Mouse (Mus musculus): ENCODE measurements at regions not wholly inside any gene's neighbourhood (a gene's known extent, or its start where the extent isn't known, plus 50 kb on each side); places are given as distances from the start of the nearest gene placed in this dataset.

DNA sequence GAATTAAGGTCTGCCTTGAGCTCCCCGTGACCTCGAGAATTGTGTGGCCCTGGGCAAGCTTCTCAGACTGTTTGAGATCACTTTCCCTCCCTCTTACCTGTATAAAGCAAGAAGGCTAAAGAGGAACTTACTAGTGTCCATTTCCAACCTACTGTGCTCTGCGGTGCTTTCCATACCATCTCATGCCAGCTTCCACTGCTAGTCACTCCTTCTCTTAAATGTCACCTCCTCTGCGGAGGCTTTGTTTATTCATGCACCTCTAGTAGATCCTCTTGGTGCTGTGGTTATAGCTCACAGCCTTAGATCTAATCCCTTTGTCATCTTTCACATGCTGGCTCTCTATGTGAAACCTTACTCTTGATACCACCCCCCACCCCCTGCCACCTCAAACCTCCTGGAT, 2310.3 kb upstream of the Lrrc6 start:
- DNase-seq = no peak

DNA sequence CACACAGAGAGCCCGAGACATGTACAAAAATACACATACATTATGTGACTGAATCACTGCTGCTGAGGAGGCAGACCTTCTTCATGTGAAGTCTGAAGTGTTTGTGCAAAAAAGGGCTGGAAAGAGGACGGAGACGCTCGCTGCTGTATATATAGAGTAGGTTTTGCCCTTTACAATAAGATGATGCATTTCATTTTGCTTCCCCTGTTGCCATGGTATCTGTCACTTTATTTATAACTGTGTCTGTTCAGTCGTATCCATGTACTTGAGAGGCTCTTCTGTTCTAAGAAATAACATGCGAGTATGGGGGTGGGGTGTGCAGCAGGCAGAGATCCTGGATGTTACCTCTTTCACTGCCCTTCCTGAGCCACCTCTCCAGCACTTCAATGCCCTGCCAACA, 2309.9 kb upstream of the Lrrc6 start:
- DNase-seq = no peak

DNA sequence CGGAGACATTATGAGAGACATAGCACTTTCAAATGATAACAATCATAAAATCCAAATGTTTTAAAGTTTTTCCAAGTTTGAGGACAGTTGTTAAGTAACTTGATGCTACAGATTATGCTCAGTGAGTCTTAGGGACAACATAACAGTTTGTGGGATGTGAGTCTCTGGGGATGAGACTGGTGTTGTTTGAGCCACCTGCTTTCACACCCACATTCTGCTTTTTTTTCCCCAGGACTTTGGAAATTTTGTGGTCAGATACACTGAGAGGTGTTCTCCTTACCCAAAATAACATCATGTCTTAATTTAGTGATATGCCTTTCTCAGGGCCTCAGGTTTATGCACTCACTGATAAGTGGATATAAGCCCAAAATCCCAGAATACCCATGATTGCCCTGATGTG, 2307.5 kb upstream of the Lrrc6 start:
- no peak for DNase-seq

DNA sequence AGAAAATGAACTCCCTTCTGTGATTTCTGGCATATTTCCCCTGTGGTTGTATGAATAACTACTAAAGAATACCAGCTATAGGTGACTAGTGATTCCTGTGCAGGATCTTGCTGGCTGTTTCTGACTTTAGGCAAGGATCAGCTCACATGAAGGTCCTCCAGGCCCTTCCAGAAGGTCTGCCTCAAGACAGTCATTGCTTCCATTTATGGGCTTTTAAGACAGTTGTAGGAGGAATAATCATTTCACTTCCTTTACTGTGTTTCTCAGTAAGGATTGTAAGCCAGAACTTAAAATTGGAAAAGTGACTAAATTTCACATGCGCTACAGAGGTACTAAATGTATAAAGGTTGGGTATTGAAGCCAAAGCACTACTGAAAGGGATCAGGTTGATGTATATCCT, 2303.5 kb upstream of the Lrrc6 start:
- DNase-seq = no peak

DNA sequence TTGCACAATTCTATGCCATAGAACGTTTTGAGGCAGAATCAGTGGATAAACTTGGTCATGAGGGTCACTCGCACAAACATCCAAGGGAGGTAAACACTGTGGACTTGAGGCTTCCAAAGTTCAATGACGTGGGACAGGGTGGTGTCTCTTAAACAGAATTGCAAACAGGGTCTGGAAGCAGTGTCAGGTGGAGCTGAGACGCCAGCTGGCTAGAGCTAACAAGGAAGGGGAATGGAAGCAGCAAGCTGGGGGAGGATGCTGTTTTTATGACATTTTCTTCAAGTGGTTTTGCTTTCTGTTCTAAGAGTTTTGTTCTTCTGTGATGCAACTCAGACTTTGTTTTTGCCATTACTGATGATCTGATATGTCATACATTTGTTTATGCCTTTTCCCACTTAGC, 2301.1 kb upstream of the Lrrc6 start:
- DNase-seq = no peak

DNA sequence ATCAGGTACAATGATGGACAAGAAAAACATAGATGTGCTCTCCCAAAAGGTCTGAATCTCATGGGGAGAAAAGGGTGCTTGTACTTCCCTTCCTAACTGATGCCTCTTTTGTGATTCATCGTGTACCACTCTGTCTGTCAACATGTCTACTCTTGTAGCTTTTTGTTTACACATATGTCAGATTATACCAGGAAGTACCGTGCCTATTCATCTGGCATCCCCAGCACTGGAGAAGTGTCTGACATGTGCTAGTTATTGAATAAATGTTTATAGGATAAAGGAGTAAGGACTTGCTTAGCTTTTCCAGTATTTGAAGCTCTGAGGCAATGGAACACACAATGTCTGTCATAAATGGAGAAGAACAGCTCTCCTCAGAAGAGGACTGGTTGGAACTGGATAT, 2296.7 kb upstream of the Lrrc6 start:
- DNase-seq = no peak

DNA sequence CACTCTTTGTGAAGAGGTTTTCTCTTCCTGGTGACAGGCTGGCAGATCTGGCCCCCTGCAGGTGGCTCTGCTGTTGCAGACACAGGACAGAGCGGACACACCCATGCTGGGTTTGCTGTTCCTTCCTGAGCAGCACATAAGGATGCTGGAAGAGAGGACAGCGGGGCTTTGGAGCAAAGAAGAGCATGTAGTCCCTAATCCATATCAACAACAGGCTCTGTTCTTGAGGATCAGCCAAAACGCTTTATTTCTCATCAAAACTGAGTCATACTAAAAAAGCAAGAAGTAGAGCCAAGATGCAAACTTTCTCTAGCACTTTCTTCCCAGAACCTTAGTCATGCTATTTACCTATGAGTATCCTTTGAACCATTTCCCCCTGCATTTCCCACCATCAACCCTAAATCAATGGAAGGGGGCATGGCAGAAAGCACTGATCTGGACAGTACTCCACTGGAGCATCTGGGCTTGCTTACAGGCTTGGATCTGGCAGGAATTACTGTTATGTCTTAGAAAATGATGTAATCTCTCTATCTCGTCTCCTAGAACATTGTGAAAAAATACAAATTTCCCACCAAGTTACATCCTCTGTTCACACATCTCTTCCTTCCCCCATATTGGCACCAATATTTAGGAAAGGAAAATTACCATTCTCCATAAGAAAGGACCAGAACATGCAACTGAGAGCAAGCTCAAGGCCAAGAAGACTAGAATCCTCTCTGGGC, 2294.7 kb upstream of the Lrrc6 start:
- no peak for DNase-seq

DNA sequence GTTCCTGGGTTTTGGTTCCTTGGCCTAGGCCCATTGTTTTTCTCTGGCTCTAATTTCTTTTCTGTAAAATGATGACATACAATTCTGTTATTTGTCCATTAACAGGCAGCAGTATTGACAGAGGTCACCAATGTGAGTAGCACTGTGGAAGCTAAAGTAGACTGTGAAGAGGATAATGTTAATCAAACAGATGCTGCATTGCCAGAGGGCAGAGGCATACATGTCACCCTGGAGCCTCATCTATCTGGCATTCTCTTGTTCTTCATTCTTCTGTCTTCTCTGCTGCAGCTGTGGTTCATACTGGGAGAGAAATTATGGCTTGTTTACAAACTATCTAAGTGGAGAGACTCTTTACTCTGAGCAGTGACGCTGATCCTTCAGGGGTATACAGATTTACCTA, 2259.2 kb upstream of the Lrrc6 start:
- no peak for DNase-seq

DNA sequence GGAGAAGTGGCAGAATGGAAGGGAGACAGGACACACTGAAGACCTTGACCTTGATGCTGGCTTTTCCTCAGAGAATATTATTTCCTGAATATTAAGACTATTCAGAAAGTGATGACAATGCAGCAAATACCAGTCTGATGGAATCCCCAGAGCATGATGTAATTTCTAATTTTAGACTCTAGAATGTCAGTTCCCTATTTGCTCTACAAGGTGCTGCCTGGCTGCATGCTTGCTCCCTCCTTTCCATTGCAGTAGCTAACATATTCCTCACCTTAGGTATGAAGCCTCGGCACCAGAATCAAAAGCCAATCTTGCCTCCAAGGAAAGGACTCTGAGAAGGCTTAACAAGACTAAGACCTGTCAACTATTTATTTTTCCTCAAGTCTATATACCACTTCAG, 2254.5 kb upstream of the Lrrc6 start:
- DNase-seq = no peak

DNA sequence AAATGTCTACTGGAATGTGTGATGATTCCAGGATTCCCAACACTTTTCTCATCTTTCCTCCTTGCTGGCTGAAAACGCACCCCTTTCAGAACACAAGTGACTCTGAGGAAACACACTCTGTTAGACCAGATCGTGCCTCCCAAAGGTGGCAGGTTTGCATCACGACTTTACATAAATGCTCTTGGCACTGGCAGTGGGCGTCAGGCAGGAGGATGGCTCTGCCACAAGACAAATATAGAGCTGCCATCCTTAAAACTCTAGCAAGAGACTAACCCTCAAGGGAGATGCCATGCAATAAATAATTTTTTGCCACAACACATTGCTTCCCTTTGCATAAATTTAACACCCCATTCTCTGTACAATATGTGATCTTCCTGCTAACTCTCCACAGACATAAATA, 2254.1 kb upstream of the Lrrc6 start:
- DNase-seq = no peak

DNA sequence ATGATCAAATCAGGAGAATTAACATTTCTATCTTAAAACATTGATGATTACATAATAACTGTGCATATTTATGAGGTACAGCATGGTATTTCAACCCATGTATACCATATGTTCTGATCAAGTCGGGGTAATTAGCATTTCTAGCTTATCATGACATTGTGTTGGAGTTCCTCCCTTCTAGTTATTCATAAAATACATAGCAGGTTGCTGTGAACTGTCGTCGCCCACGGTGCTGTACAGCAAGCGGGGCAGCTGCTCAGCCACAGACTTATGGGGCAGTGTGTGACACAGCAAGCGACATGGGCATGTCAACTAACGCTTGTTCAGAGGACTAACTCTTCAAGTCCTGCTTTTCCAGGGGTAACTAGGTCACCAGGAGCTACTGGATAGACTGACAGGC, 2238.6 kb upstream of the Lrrc6 start:
- no peak for DNase-seq

DNA sequence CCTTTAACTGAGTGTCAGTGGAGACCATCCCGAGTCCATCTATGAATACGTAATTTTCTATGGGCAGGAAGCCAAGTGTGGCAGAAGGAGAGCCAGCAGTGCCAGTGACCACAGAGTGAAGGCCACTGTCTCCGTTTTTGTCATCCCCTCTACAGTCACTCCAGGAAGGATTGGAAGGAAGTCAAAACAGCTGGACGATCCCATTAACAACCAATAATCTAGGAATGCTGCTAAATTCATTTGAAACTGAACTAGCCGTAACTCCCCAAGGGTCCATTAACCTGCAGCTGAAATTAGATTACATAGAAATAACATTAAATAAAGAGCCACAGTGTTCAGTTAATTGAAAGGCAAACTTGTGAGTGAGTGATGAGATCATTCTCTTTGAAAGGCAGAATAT, 2220.5 kb upstream of the Lrrc6 start:
- DNase-seq = no peak

DNA sequence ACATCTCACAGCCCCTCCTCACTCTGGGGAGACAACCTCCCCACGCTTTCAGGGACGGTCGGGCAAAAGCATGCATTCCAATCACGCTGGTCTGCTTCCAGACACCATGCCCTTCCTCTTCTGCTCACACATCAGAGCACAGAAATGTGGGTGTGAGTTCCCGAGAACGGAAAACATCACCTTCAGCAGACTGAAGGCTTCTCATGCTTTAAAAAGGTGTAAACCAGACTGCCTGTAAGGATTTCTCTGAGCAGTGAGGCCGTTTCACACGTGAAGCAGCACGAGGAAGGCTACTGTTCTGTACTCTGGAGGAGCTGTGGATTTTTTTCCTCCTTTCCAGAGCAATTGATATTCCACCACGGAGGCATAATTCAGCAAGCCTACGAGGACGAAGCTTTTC, 2218.8 kb upstream of the Lrrc6 start:
- no peak for DNase-seq

DNA sequence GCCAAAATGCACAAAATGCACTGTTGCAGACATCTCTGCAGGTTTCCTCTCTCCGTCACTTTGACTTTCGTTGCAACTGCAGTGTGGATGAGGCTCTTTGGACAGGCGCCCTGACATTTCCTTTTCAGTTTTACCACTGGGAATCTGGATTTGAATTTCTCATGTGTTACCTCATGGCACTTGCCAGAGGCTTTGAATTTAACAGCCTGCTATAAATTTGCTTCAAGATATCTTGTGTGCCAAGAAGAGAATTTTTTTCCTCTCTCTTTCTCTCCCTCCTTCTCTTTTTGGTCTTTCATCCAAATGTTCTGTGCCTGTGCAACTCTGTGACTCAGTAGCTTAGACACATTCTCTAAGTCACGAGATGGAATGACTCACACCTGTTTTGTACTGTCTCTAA, 2213.6 kb upstream of the Lrrc6 start:
- no peak for DNase-seq

DNA sequence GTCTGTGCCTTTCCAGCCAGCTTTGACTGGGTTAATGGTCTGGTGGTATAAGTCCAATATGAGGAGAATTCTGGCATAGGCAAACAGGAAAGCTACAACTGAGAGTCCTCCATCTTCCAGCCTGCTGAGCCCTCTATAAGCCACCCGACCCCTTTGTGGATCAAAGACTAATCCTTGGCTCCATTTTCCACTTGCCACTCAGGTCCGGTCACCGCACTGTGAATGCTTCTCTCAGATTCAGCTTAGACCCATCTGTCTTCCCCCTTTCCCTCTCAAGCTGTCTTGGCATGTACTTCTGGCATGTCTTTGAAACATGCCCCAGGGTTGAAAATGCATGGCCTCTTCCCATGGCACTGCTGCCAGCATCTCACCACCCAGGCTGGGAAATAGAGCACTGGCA, 2206.6 kb upstream of the Lrrc6 start:
- no peak for DNase-seq

DNA sequence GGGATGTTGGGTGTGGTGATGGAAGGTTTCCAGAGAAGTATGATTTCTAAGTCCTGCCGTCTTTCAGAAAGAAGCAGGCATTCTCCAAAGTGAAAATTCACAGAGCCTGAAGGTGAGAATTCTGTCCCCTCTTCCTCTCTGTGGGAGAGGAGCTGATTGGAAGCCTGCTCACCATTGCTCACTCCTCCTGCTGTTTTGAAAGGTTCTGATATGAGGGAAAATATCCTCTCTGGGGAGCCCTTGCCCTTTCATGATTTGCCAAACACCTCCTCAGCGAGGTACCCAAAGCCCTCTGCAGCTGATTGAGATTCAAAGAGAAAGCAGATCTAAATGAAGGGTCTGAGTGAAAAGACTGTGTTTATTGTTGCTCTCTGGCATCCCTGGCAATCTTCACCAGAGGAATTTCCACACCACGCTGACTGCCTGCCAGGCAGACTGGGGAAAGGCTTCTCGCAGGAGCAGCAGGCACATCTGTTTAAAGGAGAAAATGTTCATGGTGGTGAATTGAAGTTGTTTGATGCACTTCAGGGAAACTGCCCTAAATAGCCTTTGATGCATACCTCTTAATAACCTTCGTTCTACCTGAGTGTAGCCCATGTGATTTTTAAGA, 2194.4 kb upstream of the Lrrc6 start:
- no peak for DNase-seq

DNA sequence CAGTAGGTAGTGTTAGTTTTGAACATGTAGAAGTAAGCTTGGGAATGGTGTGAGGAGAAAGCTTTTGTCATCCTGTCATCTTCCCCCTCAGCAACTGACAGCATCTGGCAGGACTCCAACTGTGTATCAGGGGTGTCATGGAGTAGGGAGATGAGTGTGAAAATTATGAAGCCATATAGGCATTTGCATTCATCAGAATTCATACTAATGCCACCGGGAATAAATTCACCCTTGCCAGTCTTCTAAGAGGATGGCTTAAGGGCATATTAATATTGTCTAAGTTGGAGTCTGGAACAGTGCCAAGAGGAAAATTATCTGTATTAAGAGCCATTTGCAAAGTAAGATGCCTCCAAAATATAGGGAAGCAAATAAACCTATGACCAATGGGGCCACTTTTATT, 2166.8 kb upstream of the Lrrc6 start:
- no peak for DNase-seq

DNA sequence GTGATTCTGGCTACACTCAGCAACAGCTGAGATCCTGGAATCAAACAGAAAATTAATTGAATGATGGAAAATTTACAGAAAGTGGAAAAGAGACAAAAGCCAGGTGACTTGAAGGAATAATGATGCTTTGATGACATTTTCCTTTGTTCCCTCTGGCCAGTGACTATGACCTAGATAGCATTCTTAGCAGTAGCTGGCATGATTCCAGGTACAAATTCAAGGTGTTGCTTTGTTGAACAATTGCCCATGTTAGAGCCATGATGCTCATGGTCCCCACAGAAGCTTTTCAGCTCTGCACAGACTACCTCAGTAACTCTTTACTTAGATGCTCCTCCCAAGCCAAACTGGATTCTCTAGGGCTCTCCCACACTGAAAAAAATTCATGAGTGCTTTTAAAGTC, 2164.6 kb upstream of the Lrrc6 start:
- peak; percentile 6 to 14 for DNase-seq

DNA sequence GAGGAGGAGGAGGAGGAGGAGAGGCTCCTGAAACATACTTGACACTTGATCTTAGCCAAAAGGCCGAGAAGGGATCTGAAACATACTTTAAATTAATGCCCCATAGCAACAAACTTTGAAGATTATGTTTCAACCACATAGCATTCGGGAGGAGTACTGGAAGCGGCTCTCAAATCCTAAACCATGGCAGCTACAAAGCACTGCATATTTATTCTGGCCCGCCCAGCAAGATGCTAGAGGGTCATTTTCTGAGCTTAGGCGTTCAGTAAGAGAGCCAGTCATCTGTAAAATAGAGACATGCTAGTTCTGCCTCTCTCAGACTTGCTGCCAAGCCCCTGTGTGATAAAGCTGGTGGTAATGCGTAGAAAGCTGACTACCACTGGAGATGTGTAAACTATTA, 2156.0 kb upstream of the Lrrc6 start:
- DNase-seq = no peak

DNA sequence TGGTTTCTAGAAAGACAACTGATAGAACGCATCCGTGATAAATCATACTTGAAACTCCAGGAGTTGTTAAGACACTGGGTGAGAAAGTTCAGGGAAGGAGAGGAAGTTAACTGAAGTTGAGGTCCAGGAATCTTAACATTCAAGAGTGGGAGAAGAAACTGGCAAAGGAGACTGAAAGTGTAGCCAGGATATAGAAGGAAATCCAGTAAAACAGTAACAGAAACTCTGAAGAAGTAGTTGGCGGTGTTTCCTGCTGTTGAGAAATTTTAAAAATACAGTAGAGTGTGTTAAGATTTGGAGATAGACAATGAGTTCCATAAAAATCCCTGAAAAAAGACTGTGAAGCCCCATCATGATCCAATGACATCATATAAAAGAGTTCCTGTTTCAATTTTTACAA, 2154.3 kb upstream of the Lrrc6 start:
- no peak for DNase-seq

DNA sequence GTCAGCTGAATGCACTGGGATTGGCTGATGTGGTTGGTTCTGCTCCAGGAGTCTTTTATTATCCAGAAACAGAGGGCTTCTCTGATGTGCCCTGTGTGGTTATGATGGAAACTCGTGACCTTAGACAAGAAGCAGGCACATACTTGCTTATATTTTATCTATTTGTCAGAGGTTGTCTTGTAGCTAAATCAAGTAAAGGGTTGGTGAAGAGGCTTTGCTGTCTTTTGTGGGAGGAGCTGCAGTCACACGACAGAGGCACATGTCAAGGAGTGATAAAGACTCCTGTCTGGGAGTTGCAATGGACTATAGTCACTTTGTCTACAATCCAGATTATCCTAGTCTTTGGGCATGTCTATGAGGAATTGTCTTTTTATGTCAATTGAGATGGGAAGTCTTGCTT, 2149.9 kb upstream of the Lrrc6 start:
- no peak for DNase-seq

DNA sequence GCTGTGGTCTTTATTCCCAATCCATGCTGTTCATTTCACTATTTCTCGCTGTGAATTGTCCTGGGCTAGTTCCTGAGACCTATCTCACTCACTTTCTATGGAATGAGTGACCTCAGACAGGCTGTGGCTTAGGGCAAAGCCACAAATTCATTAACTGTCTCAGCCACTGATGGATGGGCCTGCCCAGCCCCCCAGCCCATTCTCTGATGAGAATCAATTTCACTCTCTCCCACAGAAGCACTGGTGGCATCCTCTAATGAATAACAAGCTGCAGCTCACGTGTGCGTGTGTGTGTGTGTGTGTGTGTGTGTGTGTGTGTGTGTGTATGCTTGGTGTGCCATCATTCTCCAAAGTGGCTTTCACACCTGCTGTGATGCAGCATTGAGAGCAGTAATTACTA, 2149.3 kb upstream of the Lrrc6 start:
- no peak for DNase-seq

DNA sequence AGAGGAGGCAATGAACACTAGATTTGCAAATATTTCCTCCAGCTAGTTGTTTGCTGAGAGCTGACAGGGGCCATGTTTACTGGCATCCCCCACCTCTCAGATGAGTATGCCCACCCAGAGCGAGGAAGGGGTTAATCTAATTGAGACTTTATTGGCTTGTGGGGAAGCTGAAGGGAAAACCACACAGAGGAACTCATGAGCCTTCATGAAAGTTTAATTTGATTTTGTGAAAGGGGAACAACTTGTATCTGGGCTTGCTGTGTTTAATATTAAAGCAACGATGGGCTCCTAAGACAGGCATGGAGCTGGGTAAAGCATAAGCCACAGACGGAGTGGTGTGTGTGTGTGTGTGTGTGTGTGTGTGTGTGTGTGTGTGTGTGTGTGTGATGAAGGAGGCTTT, 2146.2 kb upstream of the Lrrc6 start:
- DNase-seq = no peak

DNA sequence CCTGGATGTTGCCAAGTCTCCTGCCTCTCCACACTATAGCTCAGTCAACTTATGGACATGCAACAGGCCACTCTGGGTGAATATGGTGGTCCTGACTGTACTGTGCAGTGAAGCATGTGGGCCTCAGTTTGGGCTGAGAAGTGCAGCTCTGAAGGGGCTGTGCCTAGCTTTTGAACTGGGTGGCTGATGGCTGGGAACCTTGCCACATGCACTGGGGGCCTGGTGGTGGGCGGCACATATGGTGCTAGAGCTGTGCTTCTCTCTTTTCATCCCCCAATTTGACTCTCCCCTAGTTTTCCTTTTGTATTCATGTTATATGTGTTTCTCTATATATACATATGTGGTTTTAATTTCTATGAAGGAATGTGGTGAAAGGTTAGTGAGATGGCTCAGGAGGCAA, 2144.2 kb upstream of the Lrrc6 start:
- DNase-seq = no peak

DNA sequence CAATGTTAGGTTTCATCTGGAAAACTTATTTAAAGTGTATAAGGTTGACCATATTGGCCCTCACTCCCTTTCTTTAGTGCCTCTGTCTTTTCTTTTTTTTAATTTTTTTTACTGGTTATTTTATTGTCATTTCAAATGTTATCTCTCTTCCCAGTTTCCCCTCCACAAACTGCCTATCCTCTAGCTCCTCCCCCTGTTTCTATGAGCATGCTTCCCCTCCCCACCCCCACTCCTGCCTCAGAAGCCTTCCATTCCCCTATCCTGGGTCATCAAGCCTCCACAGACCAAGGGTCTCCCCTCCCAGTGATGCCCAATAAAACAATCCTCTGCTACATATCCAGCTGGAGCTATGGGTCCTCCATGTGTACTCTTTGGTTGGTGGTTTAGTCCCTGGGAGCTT, 2134.9 kb upstream of the Lrrc6 start:
- no peak for DNase-seq

All from cerebellum, postnatal 36 days (tissue).